Mouse (Mus musculus) neural tube, embryonic 14.5 days (tissue): Measurements from ENCODE around the gene Ank2. TPM values are rescaled to one million over a fixed set of nuclear protein-coding genes. Genes with fewer than 3 reads are reported as not detected.

Source experiments
- ATAC-seq: fragments of 200-750 bp; cut with Nextera tagmentation; 2 replicates; pipeline ENCODE4 v1.8.0; 2017; ENCODE audit warnings: low read depth, mild to moderate bottlenecking, moderate TSS enrichment, moderate library complexity
- H3K27ac ChIP-seq: fragments of 300-500 bp; sonication (generic); 2 replicates; pipeline ENCODE4 v1.5.1; 2014; ENCODE audit warnings: low read depth, mild to moderate bottlenecking, control low read depth, low read length, moderate library complexity, mixed read lengths
- H3K27me3 ChIP-seq: fragments of 300-500 bp; sonication (generic); 2 replicates; pipeline ENCODE4 v1.6.1; 2014; ENCODE audit warnings: low read length; ENCODE audit not compliant: control insufficient read depth, insufficient read depth
- H3K36me3 ChIP-seq: fragments of 300-500 bp; sonication (generic); 2 replicates; pipeline ENCODE4 v1.6.1; 2014; ENCODE audit warnings: low read length, mixed read lengths; ENCODE audit not compliant: control insufficient read depth, insufficient read depth
- H3K4me1 ChIP-seq: fragments of 300-500 bp; sonication (generic); 2 replicates; pipeline ENCODE4 v1.6.1; 2014; ENCODE audit warnings: low read length; ENCODE audit not compliant: control insufficient read depth, insufficient read depth
- H3K4me2 ChIP-seq: fragments of 300-500 bp; sonication (generic); 2 replicates; pipeline ENCODE4 v1.6.1; 2014; ENCODE audit warnings: mild to moderate bottlenecking, low read depth, low read length, control low read depth
- H3K4me3 ChIP-seq: fragments of 300-500 bp; sonication (generic); 2 replicates; pipeline ENCODE4 v1.5.1; 2014; ENCODE audit warnings: low read depth, low read length, control low read depth, mixed read lengths
- H3K9ac ChIP-seq: fragments of 300-500 bp; sonication (generic); replicated peaks from 2 replicates; pipeline ENCODE4 v1.6.1; 2014; ENCODE audit warnings: low read depth, mild to moderate bottlenecking, control low read depth, low read length, mixed read lengths
- H3K9me3 ChIP-seq: fragments of 300-500 bp; sonication (generic); 2 replicates; pipeline ENCODE4 v1.6.1; 2016; ENCODE audit warnings: low read length; ENCODE audit not compliant: control insufficient read depth
- WGBS: fragments of 180-500 bp; shearing (Covaris S2); extraction: QIAGEN DNeasy Blood & Tissue Kit; methylation state at CpG from one replicate; pipeline ENCODE4 v1.1.7; 2014; 5-methylcytosine and 5-hydroxymethylcytosine counted together
- polyA plus RNA-seq: library from polyadenylated mRNA; unstranded; fragments of >200 nt; fragmentation: Nextera tagmentation; extraction: Ambion mirVana; gene quantifications from 2 replicates; pipeline ENCODE4 v1.2.1, GENCODE M21; 2014

The Ank2 gene
- polyA plus RNA-seq, 1 experiment from 2014 or later: 231 TPM

GRCm38 (mm10) chr3:126997391-126998007 lies 501.7 kb downstream of the Ank2 start:
- H3K4me1 ChIP-seq: peaks cover 23% of the 10 kb centered on the region
- no peaks in the 10 kb centered on the region for H3K9me3 ChIP-seq
- H3K27ac ChIP-seq: peak overlapping the region; percentile 44
- H3K36me3 ChIP-seq: peaks cover 6% of the 10 kb centered on the region; the same call in 1 of the 2 replicates
- no peak overlapping the region for H3K4me3 ChIP-seq
- no peaks in the 10 kb centered on the region for H3K27me3 ChIP-seq
- H3K9ac ChIP-seq: no peak overlapping the region
- ATAC-seq: no peak; the same call in 1 of the 2 replicates
- H3K4me2 ChIP-seq: peak overlapping the region; percentile 23; the same call in 1 of the 2 replicates
- 7% methylated on average over 17 of the region's 17 CpGs for WGBS

GRCm38 (mm10) chr3:126996721-126997120 lies 502.4 kb downstream of the Ank2 start:
- Histone ChIP-seq H3K9me3 (no peaks in the 10 kb centered on the region), H3K4me2 (no peak overlapping the region), H3K36me3 (peaks cover 4% of the 10 kb centered on the region; the same call in 1 of the 2 replicates), H3K4me1 (peaks cover 23% of the 10 kb centered on the region), H3K4me3 (no peak overlapping the region), H3K9ac (no peak overlapping the region), H3K27me3 (no peaks in the 10 kb centered on the region), H3K27ac (no peak overlapping the region)
- WGBS: 26% methylated on average over 8 of the region's 8 CpGs
- ATAC-seq: peak; percentile 53; the same call in 1 of the 2 replicates

GRCm38 (mm10) chr3:126995970-126996369 lies 503.2 kb downstream of the Ank2 start:
- no peak overlapping the region for H3K27ac ChIP-seq
- no peak overlapping the region for H3K9ac ChIP-seq
- no peaks in the 10 kb centered on the region for H3K9me3 ChIP-seq
- H3K4me3 ChIP-seq: no peak overlapping the region
- 66% methylated on average over 4 of the region's 4 CpGs for WGBS
- no peak for ATAC-seq
- no peaks in the 10 kb centered on the region for H3K27me3 ChIP-seq
- peaks cover 3% of the 10 kb centered on the region; the same call in 1 of the 2 replicates for H3K36me3 ChIP-seq
- H3K4me1 ChIP-seq: peaks cover 23% of the 10 kb centered on the region
- H3K4me2 ChIP-seq: no peak overlapping the region

- no peaks in the 10 kb centered on the region for H3K27me3 ChIP-seq
- ATAC-seq: no peak
- no peaks in the 10 kb centered on the region for H3K9me3 ChIP-seq
- H3K9ac ChIP-seq: no peak overlapping the region
- peaks cover 21% of the 10 kb centered on the region for H3K4me1 ChIP-seq
- peaks cover 3% of the 10 kb centered on the region; the same call in 1 of the 2 replicates for H3K36me3 ChIP-seq
- no peak overlapping the region for H3K4me3 ChIP-seq
- no peak overlapping the region for H3K27ac ChIP-seq
- no peak overlapping the region for H3K4me2 ChIP-seq
- 24% methylated on average over 7 of the region's 7 CpGs for WGBS
Measured at GRCm38 (mm10) chr3:126994149-126994548, 505.0 kb downstream of the Ank2 start.

GRCm38 (mm10) chr3:126989936-126990335 lies 509.2 kb downstream of the Ank2 start:
- H3K4me2 ChIP-seq: no peak overlapping the region
- no peaks in the 10 kb centered on the region for H3K27me3 ChIP-seq
- no peak overlapping the region for H3K27ac ChIP-seq
- no peaks in the 10 kb centered on the region for H3K9me3 ChIP-seq
- no peak overlapping the region for H3K4me3 ChIP-seq
- ATAC-seq: no peak
- no peak overlapping the region for H3K9ac ChIP-seq
- no peaks in the 10 kb centered on the region for H3K4me1 ChIP-seq
- peaks cover 10% of the 10 kb centered on the region; the same call in 1 of the 2 replicates for H3K36me3 ChIP-seq
- 70% methylated on average over 3 of the region's 3 CpGs for WGBS

GRCm38 (mm10) chr3:126986687-126987086 lies 512.5 kb downstream of the Ank2 start:
- no peaks in the 10 kb centered on the region for H3K4me1 ChIP-seq
- no peak overlapping the region for H3K4me3 ChIP-seq
- H3K9me3 ChIP-seq: no peaks in the 10 kb centered on the region
- no peaks in the 10 kb centered on the region for H3K27me3 ChIP-seq
- 90% methylated on average over 3 of the region's 3 CpGs for WGBS
- H3K27ac ChIP-seq: no peak overlapping the region
- H3K4me2 ChIP-seq: no peak overlapping the region
- 0 out of 2 replicates have a peak, but pooled peaks cover 7% of the 10 kb centered on the region for H3K36me3 ChIP-seq
- no peak overlapping the region for H3K9ac ChIP-seq
- no peak for ATAC-seq

- H3K36me3 ChIP-seq: peaks cover 5% of the 10 kb centered on the region; the same call in 1 of the 2 replicates
- H3K4me1 ChIP-seq: no peaks in the 10 kb centered on the region
- WGBS: 93% methylated on average over 5 of the region's 5 CpGs
- no peak for ATAC-seq
- no peak overlapping the region for H3K9ac ChIP-seq
- H3K27ac ChIP-seq: no peak overlapping the region
- no peaks in the 10 kb centered on the region for H3K9me3 ChIP-seq
- H3K4me2 ChIP-seq: no peak overlapping the region
- no peaks in the 10 kb centered on the region for H3K27me3 ChIP-seq
- no peak overlapping the region for H3K4me3 ChIP-seq
Measured at GRCm38 (mm10) chr3:126982814-126983213, 516.3 kb downstream of the Ank2 start.

GRCm38 (mm10) chr3:126981163-126981562 lies 518.0 kb downstream of the Ank2 start:
- Histone ChIP-seq H3K9ac (no peak overlapping the region), H3K27ac (no peak overlapping the region), H3K4me2 (no peak overlapping the region), H3K4me3 (no peak overlapping the region), H3K27me3 (no peaks in the 10 kb centered on the region), H3K36me3 (peaks cover 5% of the 10 kb centered on the region; the same call in 1 of the 2 replicates), H3K9me3 (no peaks in the 10 kb centered on the region), H3K4me1 (no peaks in the 10 kb centered on the region)
- WGBS: 93% methylated on average over 3 of the region's 3 CpGs
- no peak for ATAC-seq

GRCm38 (mm10) chr3:126979635-126980034 lies 519.5 kb downstream of the Ank2 start:
- Histone ChIP-seq H3K27ac (no peak overlapping the region), H3K27me3 (no peaks in the 10 kb centered on the region), H3K9me3 (no peaks in the 10 kb centered on the region), H3K36me3 (peaks cover 5% of the 10 kb centered on the region; the same call in 1 of the 2 replicates), H3K4me3 (no peak overlapping the region), H3K4me1 (no peaks in the 10 kb centered on the region), H3K4me2 (no peak overlapping the region), H3K9ac (no peak overlapping the region)
- ATAC-seq: peak; percentile 22; the same call in 1 of the 2 replicates
- 66% methylated on average over 3 of the region's 3 CpGs for WGBS
